In the genomic region with DNA sequence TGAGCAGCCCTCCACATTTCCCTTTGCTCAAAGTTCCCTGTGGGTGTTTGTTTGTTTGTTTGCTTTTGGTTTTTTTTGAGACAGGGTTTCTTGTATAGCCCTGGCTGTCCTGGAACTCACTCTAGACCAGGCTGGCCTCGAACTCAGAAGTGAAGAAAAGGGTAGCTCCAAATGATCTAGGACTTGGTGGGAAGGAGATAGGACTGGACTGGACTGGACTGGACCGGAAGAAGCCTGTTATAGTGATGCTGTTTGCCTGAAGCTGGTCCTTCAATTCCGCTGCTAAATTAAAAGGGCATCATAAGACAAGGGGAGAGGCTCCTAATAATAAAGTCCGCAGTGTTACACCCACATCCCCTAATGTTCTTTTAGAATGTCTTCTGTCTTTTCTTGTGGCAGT, we compare ENCODE assay signal across 8 mouse cellular contexts. TPM values are rescaled to one million over a fixed set of nuclear protein-coding genes. Genes with fewer than 3 reads are reported as not detected.
DNase-seq lines count a peak whose midpoint lies in the region; ATAC-seq lines count a peak whose summit lies in the region.

No protein-coding gene starts in this region.

- H3K9me3 ChIP-seq in neural tube, embryonic 11.5 days (ENCODE audit: control insufficient read depth, low read length): no peaks in the 10 kb centered on the region
- H3K9me3 ChIP-seq in limb, embryonic 12.5 days: 0 out of 2 replicates have a peak, but pooled peaks cover 4% of the 10 kb centered on the region
- H3K9me3 ChIP-seq in stomach, embryonic 16.5 days (replicated peaks; ENCODE audit: control insufficient read depth, low read length): no peaks in the 10 kb centered on the region; the same call in 1 of the 2 replicates

- H3K4me3 ChIP-seq in neural tube, embryonic 11.5 days (ENCODE audit: low read depth, low read length): peak overlapping the region; percentile 54
- H3K4me3 ChIP-seq in limb, embryonic 12.5 days (replicated peaks): peak overlapping the region; percentile 59
- peak overlapping the region; percentile 69 for H3K4me3 ChIP-seq in stomach, embryonic 16.5 days (replicated peaks; ENCODE audit: low read length)

- 0 out of 2 replicates have a peak, but pooled peaks cover 3% of the 10 kb centered on the region for H3K4me1 ChIP-seq in neural tube, embryonic 11.5 days (ENCODE audit: control insufficient read depth, insufficient read depth, low read length)
- peaks cover 11% of the 10 kb centered on the region for H3K4me1 ChIP-seq in limb, embryonic 12.5 days (replicated peaks)
- H3K4me1 ChIP-seq in stomach, embryonic 16.5 days (ENCODE audit: control insufficient read depth, insufficient read depth, low read length): peaks cover 3% of the 10 kb centered on the region; the same call in 1 of the 2 replicates

- ATAC-seq in neural tube, embryonic 11.5 days (ENCODE audit: insufficient read depth, low FRiP score, low TSS enrichment): no peak
- ATAC-seq in limb, embryonic 12.5 days (ENCODE audit: insufficient number of reproducible peaks, insufficient read depth, low FRiP score, low TSS enrichment, low read depth): 0 out of 2 replicates have a peak, but pooled peaks have one; percentile 36
- ATAC-seq in stomach, embryonic 16.5 days (ENCODE audit: insufficient read depth, low FRiP score): peak; percentile 8; the same call in 1 of the 2 replicates

- H3K9ac ChIP-seq in neural tube, embryonic 11.5 days (ENCODE audit: low read length): peak overlapping the region; percentile 77
- peak overlapping the region; percentile 81 for H3K9ac ChIP-seq in limb, embryonic 12.5 days (replicated peaks)
- peak overlapping the region; percentile 88 for H3K9ac ChIP-seq in stomach, embryonic 16.5 days (ENCODE audit: low read length)

- no peaks in the 10 kb centered on the region for H3K36me3 ChIP-seq in neural tube, embryonic 11.5 days (ENCODE audit: control insufficient read depth, insufficient read depth, low read length)
- H3K36me3 ChIP-seq in limb, embryonic 12.5 days: peaks cover 4% of the 10 kb centered on the region; the same call in 1 of the 2 replicates
- peaks cover 4% of the 10 kb centered on the region; the same call in 1 of the 2 replicates for H3K36me3 ChIP-seq in stomach, embryonic 16.5 days (ENCODE audit: control insufficient read depth, insufficient read depth, low read length)

- H3K27me3 ChIP-seq in neural tube, embryonic 11.5 days (ENCODE audit: control insufficient read depth, insufficient read depth, low read length): no peaks in the 10 kb centered on the region
- H3K27me3 ChIP-seq in limb, embryonic 12.5 days: no peaks in the 10 kb centered on the region
- no peaks in the 10 kb centered on the region for H3K27me3 ChIP-seq in stomach, embryonic 16.5 days (ENCODE audit: control insufficient read depth, insufficient read depth, low read length)

- DNase-seq in embryo, embryonic 10 days (ENCODE audit: low spot score): peak; percentile 13
- no peak for DNase-seq in embryo, embryonic 11 days
- DNase-seq in neural tube, embryonic 11.5 days (ENCODE audit: low spot score): no peak
- no peak for DNase-seq in neural tube, embryonic 10.5 days (ENCODE audit: extremely low spot score, low spot score)
- DNase-seq in spleen, postnatal 14 days (ENCODE audit: low spot score in 2 of 2): no peak
- DNase-seq in cerebellum, adult 8-10 months: no peak

- H3K4me2 ChIP-seq in neural tube, embryonic 11.5 days (ENCODE audit: low read depth): peak overlapping the region; percentile 55
- H3K4me2 ChIP-seq in limb, embryonic 12.5 days: peak overlapping the region; percentile 61
- H3K4me2 ChIP-seq in stomach, embryonic 16.5 days (ENCODE audit: low read depth, low read length): peak overlapping the region; percentile 52

- WGBS in neural tube, embryonic 11.5 days: 72% methylated on average over 4 of the region's 4 CpGs
- WGBS in limb, embryonic 12.5 days: 63% methylated on average over 4 of the region's 4 CpGs
- 60% methylated on average over 4 of the region's 4 CpGs for WGBS in stomach, embryonic 16.5 days

- H3K27ac ChIP-seq in neural tube, embryonic 11.5 days (ENCODE audit: low read depth, low read length): no peak overlapping the region
- peak overlapping the region; percentile 95 for H3K27ac ChIP-seq in limb, embryonic 12.5 days
- H3K27ac ChIP-seq in stomach, embryonic 16.5 days (ENCODE audit: low read length): peak overlapping the region; percentile 97; the same call in 1 of the 2 replicates

RNA-seq across cellular contexts. Expression of a gene that starts 0.8 kb away (rescaled TPM):
- polyA plus RNA-seq in neural tube, embryonic 11.5 days (2014; fragmentation: Nextera tagmentation; extraction: Ambion mirVana): 12.6 and 14.9 TPM in 2 replicates
- polyA plus RNA-seq in limb, embryonic 12.5 days (2016; fragmentation: Nextera tagmentation; extraction: Ambion mirVana): 17.8 and 21.9 TPM in 2 replicates
- 23.7 and 24.9 TPM in 2 replicates for polyA plus RNA-seq in stomach, embryonic 16.5 days (2015; fragmentation: Nextera tagmentation; extraction: Ambion mirVana)

RNA-seq across cellular contexts. Expression of a gene that starts 3.8 kb away (rescaled TPM):
- polyA plus RNA-seq in neural tube, embryonic 11.5 days (2014; fragmentation: Nextera tagmentation; extraction: Ambion mirVana): not detected in 2 replicates
- polyA plus RNA-seq in limb, embryonic 12.5 days (2016; fragmentation: Nextera tagmentation; extraction: Ambion mirVana): not detected in 2 replicates
- polyA plus RNA-seq in stomach, embryonic 16.5 days (2015; fragmentation: Nextera tagmentation; extraction: Ambion mirVana): 0.05 and 0.10 TPM in 2 replicates

RNA-seq across cellular contexts. Expression of a gene that starts 20.8 kb away (rescaled TPM):
- 62.4 and 74.8 TPM in 2 replicates for polyA plus RNA-seq in neural tube, embryonic 11.5 days (2014; fragmentation: Nextera tagmentation; extraction: Ambion mirVana)
- 38.1 and 43.9 TPM in 2 replicates for polyA plus RNA-seq in limb, embryonic 12.5 days (2016; fragmentation: Nextera tagmentation; extraction: Ambion mirVana)
- 37.4 and 48.4 TPM in 2 replicates for polyA plus RNA-seq in stomach, embryonic 16.5 days (2015; fragmentation: Nextera tagmentation; extraction: Ambion mirVana)

RNA-seq across cellular contexts. Expression of a gene that starts 38.1 kb away (rescaled TPM):
- 17.8 and 18.9 TPM in 2 replicates for polyA plus RNA-seq in neural tube, embryonic 11.5 days (2014; fragmentation: Nextera tagmentation; extraction: Ambion mirVana)
- polyA plus RNA-seq in limb, embryonic 12.5 days (2016; fragmentation: Nextera tagmentation; extraction: Ambion mirVana): 21.7 and 21.9 TPM in 2 replicates
- polyA plus RNA-seq in stomach, embryonic 16.5 days (2015; fragmentation: Nextera tagmentation; extraction: Ambion mirVana): 4.8 and 5.8 TPM in 2 replicates

RNA-seq across cellular contexts. Expression of a gene that starts 49.7 kb away (rescaled TPM):
- 0.13 and 0.14 TPM in 2 replicates for polyA plus RNA-seq in neural tube, embryonic 11.5 days (2014; fragmentation: Nextera tagmentation; extraction: Ambion mirVana)
- 0.14 and 0.39 TPM in 2 replicates for polyA plus RNA-seq in limb, embryonic 12.5 days (2016; fragmentation: Nextera tagmentation; extraction: Ambion mirVana)
- polyA plus RNA-seq in stomach, embryonic 16.5 days (2015; fragmentation: Nextera tagmentation; extraction: Ambion mirVana): 1.7 and 2.2 TPM in 2 replicates
